Mouse (Mus musculus) erythroblast, embryonic 14.5 days (primary cell): ENCODE measurements around the gene Tceal9.

Experiments used
- GATA1 ChIP-seq: IDR thresholded peaks from 2 replicates; pipeline ENCODE4 v1.6.1; 2012; ENCODE audit warnings: low read length, inconsistent platforms, mixed read lengths
- TAL1 ChIP-seq: IDR thresholded peaks from 3 replicates; pipeline ENCODE4 v1.6.1; 2012; ENCODE audit warnings: low read length, inconsistent platforms, mixed read lengths

GRCm38 (mm10) chrX:136204406-136204805, 40.5 kb upstream of the Tceal9 start:
- TF ChIP-seq GATA1 (no peak), TAL1 (no peak)
